8 mouse cellular contexts compared by ENCODE assay signal in the genomic region with DNA sequence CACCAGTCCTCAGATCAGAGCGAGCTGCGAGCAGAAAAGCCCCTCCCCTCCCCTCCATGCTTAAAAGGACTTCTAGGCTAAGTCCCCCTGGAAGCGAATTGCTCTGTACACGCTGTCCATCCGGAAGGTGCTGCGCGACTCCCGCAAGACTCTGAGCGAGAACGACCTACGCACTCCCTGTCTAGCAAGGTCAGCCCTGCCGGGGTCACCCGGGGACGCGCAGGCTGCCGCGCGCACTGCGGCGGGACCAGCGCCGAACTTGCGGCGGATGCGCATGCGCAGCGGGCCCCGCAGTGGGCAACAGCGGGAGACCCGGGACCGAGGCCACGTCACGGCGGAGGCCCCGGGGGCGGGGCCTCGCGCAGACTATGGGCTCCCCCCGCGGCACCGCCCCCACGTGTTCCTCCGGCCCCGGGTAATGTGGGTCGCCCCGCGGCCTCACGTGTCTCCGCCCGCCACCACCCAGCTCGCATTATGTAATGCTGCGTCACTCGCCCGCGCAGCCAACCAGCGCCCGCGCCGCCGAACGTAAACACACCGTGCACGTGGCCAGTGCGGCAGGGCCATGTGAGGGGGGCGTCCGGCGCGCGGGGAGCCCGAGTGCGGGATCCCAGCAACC. TPM values are rescaled to one million over a fixed set of nuclear protein-coding genes. Genes with fewer than 3 reads are reported as not detected.
DNase-seq lines count a peak whose midpoint lies in the region; ATAC-seq and TF ChIP-seq lines count a peak whose summit lies in the region.

No protein-coding gene starts in this region.

- peak; percentile 95 for ATAC-seq in forebrain, embryonic 12.5 days (ENCODE audit: low FRiP score)
- peak; percentile 80 for ATAC-seq in liver, postnatal 0 days
- ATAC-seq in neural tube, embryonic 14.5 days (ENCODE audit: low read depth), result peak; percentile 96

- peak overlapping the region; percentile 39; the same call in 1 of the 2 replicates for H3K27ac ChIP-seq in CH12.LX (ENCODE audit: insufficient read depth, low read depth)
- H3K27ac ChIP-seq in forebrain, embryonic 12.5 days, result peak overlapping the region; percentile 78
- H3K27ac ChIP-seq in liver, postnatal 0 days (ENCODE audit: low read depth), result peak overlapping the region; percentile 99
- H3K27ac ChIP-seq in neural tube, embryonic 14.5 days (ENCODE audit: low read depth, low read length), result peak overlapping the region; percentile 82

- peak overlapping the region; percentile 56 for H3K9ac ChIP-seq in CH12.LX (ENCODE audit: insufficient read depth, low read depth)
- H3K9ac ChIP-seq in forebrain, embryonic 12.5 days, result peak overlapping the region; percentile 63
- peak overlapping the region; percentile 94 for H3K9ac ChIP-seq in liver, postnatal 0 days (replicated peaks)
- peak overlapping the region; percentile 60 for H3K9ac ChIP-seq in neural tube, embryonic 14.5 days (replicated peaks; ENCODE audit: low read depth, low read length)

- TF ChIP-seq CTCF in CH12.LX (conservative IDR thresholded peaks at IDR 0.05 in 1 of 2, IDR thresholded peaks at IDR 0.05 in 1 of 2; ENCODE audit: low read depth in 2 of 2, low read length in 2 of 2), result no peak
- no peak for TF ChIP-seq CTCF in liver, postnatal 0 days (IDR thresholded peaks at IDR 0.05; ENCODE audit: low read depth)

- peak; percentile 87 for TF ChIP-seq POLR2A in CH12.LX (IDR thresholded peaks at IDR 0.05; ENCODE audit: low read depth, low read length)

- in situ Hi-C loops in CH12.LX (cut with MboI; ENCODE audit: low pct_ligation_motif_present, low pct_unique_long_range_greater_than_20kb, low sequenced_read_pairs), result loop anchor here (5.0 kb wide), 1 partner anchor 34 kb away; a partner anchor contains a TSS

- TF ChIP-seq RAD21 in CH12.LX (IDR thresholded peaks at IDR 0.05; ENCODE audit: low read depth, low read length), result no peak

- intact Hi-C loops in heart, postnatal 10 days (cut with DNase I), result no loop called here

- H3K36me3 ChIP-seq in CH12.LX (replicated peaks in 1 of 2; ENCODE audit: control insufficient read depth in 1 of 2, insufficient read depth in 1 of 2, low read length in 1 of 2), result no peaks in the 10 kb centered on the region
- H3K36me3 ChIP-seq in forebrain, embryonic 12.5 days (replicated peaks), result no peaks in the 10 kb centered on the region
- no peaks in the 10 kb centered on the region for H3K36me3 ChIP-seq in liver, postnatal 0 days (replicated peaks; ENCODE audit: insufficient read depth, low read length)
- H3K36me3 ChIP-seq in neural tube, embryonic 14.5 days (ENCODE audit: control insufficient read depth, insufficient read depth, low read length), result no peaks in the 10 kb centered on the region

- dilution Hi-C loops in CH12.LX (cut with MboI; ENCODE audit: extremely low pct_ligation_motif_present, extremely low pct_unique_long_range_greater_than_20kb, low sequenced_read_pairs), result no loop called here

- 1% methylated on average over 68 of the region's 71 CpGs for WGBS in forebrain, embryonic 12.5 days
- WGBS in large intestine, adult 2 months, result under 1% methylated on average over 71 of the region's 71 CpGs
- under 1% methylated on average over 61 of the region's 71 CpGs for WGBS in liver, postnatal 0 days (ENCODE audit: insufficient replicate concordance)
- WGBS in neural tube, embryonic 14.5 days, result 0% methylated on average over 62 of the region's 71 CpGs

- H3K4me1 ChIP-seq in CH12.LX (ENCODE audit: control insufficient read depth in 1 of 2, insufficient read depth in 2 of 2), result peaks cover 0 to 42% of the 10 kb centered on the region in 2 experiments; a peak in 2 of 4 replicates
- H3K4me1 ChIP-seq in forebrain, embryonic 12.5 days, result 0 out of 2 replicates have a peak, but pooled peaks cover 2% of the 10 kb centered on the region
- peaks cover 21% of the 10 kb centered on the region for H3K4me1 ChIP-seq in liver, postnatal 0 days (ENCODE audit: insufficient read depth)
- H3K4me1 ChIP-seq in neural tube, embryonic 14.5 days (ENCODE audit: control insufficient read depth, insufficient read depth, low read length), result no peaks in the 10 kb centered on the region

- peak overlapping the region; percentile 83; the same call in 1 of the 2 replicates for H3K4me2 ChIP-seq in CH12.LX (ENCODE audit: insufficient read depth, low read depth, poor library complexity, severe bottlenecking)
- H3K4me2 ChIP-seq in forebrain, embryonic 12.5 days, result peak overlapping the region; percentile 77
- H3K4me2 ChIP-seq in liver, postnatal 0 days (ENCODE audit: low read depth, low read length), result peak overlapping the region; percentile 93
- peak overlapping the region; percentile 53 for H3K4me2 ChIP-seq in neural tube, embryonic 14.5 days (ENCODE audit: low read depth, low read length)

- H3K79me2 ChIP-seq in CH12.LX (replicated peaks; ENCODE audit: control insufficient read depth, extremely low read depth, insufficient read depth, poor library complexity, severe bottlenecking), result no peaks in the 10 kb centered on the region

- TF ChIP-seq EP300 in CH12.LX (IDR thresholded peaks at IDR 0.05; ENCODE audit: low read length), result no peak
- 0 out of 2 replicates have a peak, but pooled peaks have one; percentile 5 for TF ChIP-seq EP300 in liver, postnatal 0 days (IDR thresholded peaks at IDR 0.05; ENCODE audit: low read depth)

- H3K4me3 ChIP-seq in CH12.LX (replicated peaks in 1 of 3; ENCODE audit: low read depth in 2 of 3, low read length in 2 of 3, poor library complexity in 1 of 3), result peak overlapping the region; percentile 60 to 84 (median 67)
- H3K4me3 ChIP-seq in forebrain, embryonic 12.5 days (replicated peaks), result peak overlapping the region; percentile 67
- peak overlapping the region; percentile 87 for H3K4me3 ChIP-seq in liver, postnatal 0 days (ENCODE audit: low read depth, low read length)
- H3K4me3 ChIP-seq in neural tube, embryonic 14.5 days (ENCODE audit: low read depth, low read length), result peak overlapping the region; percentile 84

- no peaks in the 10 kb centered on the region for H3K9me3 ChIP-seq in CH12.LX (replicated peaks; ENCODE audit: low read length)
- H3K9me3 ChIP-seq in forebrain, embryonic 12.5 days, result no peaks in the 10 kb centered on the region
- no peaks in the 10 kb centered on the region for H3K9me3 ChIP-seq in liver, postnatal 0 days (ENCODE audit: low read length)
- no peaks in the 10 kb centered on the region for H3K9me3 ChIP-seq in neural tube, embryonic 14.5 days (ENCODE audit: control insufficient read depth, low read length)

- DNase-seq in CH12.LX (ENCODE audit: extremely low read depth), result peak; percentile 94
- peak; percentile 83 for DNase-seq in c-Kit-positive CD71-positive TER-119-negative erythroid progenitor cells, embryonic 14.5 days (ENCODE audit: low read depth)
- DNase-seq in heart, postnatal 10 days, result peak; percentile 98 to 99
- DNase-seq in large intestine, adult 2 months (ENCODE audit: low read depth, low spot score), result peak; percentile 65
- peak; percentile 95 for DNase-seq in liver, postnatal 0 days
- peak; percentile 98 for DNase-seq in testis, postnatal 10 days (ENCODE audit: low spot score)

- H3K27me3 ChIP-seq in CH12.LX (replicated peaks), result peaks cover 11% of the 10 kb centered on the region
- H3K27me3 ChIP-seq in forebrain, embryonic 12.5 days, result no peaks in the 10 kb centered on the region
- no peaks in the 10 kb centered on the region for H3K27me3 ChIP-seq in liver, postnatal 0 days (ENCODE audit: insufficient read depth, low read length)
- no peaks in the 10 kb centered on the region for H3K27me3 ChIP-seq in neural tube, embryonic 14.5 days (ENCODE audit: control insufficient read depth, insufficient read depth, low read length)

TF ChIP-seq in CH12.LX, 34 proteins besides CTCF, POLR2A, EP300 and RAD21 (continues in another document):
- TF ChIP-seq IRF4 (IDR thresholded peaks at IDR 0.05; ENCODE audit: low read depth, low read length), result no peak
- TF ChIP-seq ZMIZ1 (IDR thresholded peaks at IDR 0.05; ENCODE audit: low read depth, low read length), result no peak; the same call in 1 of the 2 replicates
- no peak for TF ChIP-seq E2F4 (IDR thresholded peaks at IDR 0.05; ENCODE audit: insufficient replicate concordance, low read depth, low read length)
- no peak for TF ChIP-seq ZKSCAN1 (IDR thresholded peaks at IDR 0.05; ENCODE audit: borderline replicate concordance, low read depth, low read length)
- TF ChIP-seq ELF1 (IDR thresholded peaks at IDR 0.05; ENCODE audit: low read depth, low read length), result peak; percentile 44; the same call in 1 of the 2 replicates
- peak; percentile 84 for TF ChIP-seq USF1 (IDR thresholded peaks at IDR 0.05; ENCODE audit: low read depth, low read length)
- TF ChIP-seq ETS1 (conservative IDR thresholded peaks at IDR 0.05; ENCODE audit: low read depth, low read length), result peak; percentile 94
- peak; percentile 99 for TF ChIP-seq NRF1 (IDR thresholded peaks at IDR 0.05; ENCODE audit: low read depth, low read length)

RNA-seq across cellular contexts. Expression of a gene that starts 0.7 kb away (rescaled TPM):
- 4.5 and 5.1 TPM in 2 replicates for total RNA-seq in CH12.LX (2012; rRNA removed)
- total RNA-seq in CH12.LX (2014; rRNA removed), result 8.4 and 9.3 TPM in 2 replicates
- 5.6 and 6.8 TPM in 2 replicates for polyA plus RNA-seq in CH12.LX (2012; ENCODE audit: insufficient read length, low read depth)
- polyA plus RNA-seq in forebrain, embryonic 12.5 days (2016; fragmentation: Nextera tagmentation; extraction: Ambion mirVana), result 7.0 and 7.5 TPM in 2 replicates
- 10 to 100 TPM; 47.2 to 48.0 TPM for total RNA-seq in heart, postnatal 10 days (2021)
- 2.0 and 4.1 TPM in 2 replicates for polyA plus RNA-seq in large intestine, adult 2 months (2012; rRNA removed)
- polyA plus RNA-seq in liver, postnatal 0 days (2015; fragmentation: Nextera tagmentation; extraction: Ambion mirVana), result 6.2 and 6.5 TPM in 2 replicates
- 8.9 and 9.1 TPM in 2 replicates for polyA plus RNA-seq in neural tube, embryonic 14.5 days (2014; fragmentation: Nextera tagmentation; extraction: Ambion mirVana)

RNA-seq across cellular contexts. Expression of a gene that starts 32.7 kb away (rescaled TPM):
- total RNA-seq in CH12.LX (2012; rRNA removed) (5.5 and 6.6 TPM in 2 replicates), CH12.LX (2014; rRNA removed) (9.2 and 10.7 TPM in 2 replicates)
- 9.8 and 12.5 TPM in 2 replicates for polyA plus RNA-seq in CH12.LX (2012; ENCODE audit: insufficient read length, low read depth)
- polyA plus RNA-seq in forebrain, embryonic 12.5 days (2016; fragmentation: Nextera tagmentation; extraction: Ambion mirVana), result 17.5 and 19.3 TPM in 2 replicates
- total RNA-seq in heart, postnatal 10 days (2021), result 10 to 100 TPM; 28.2 to 29.6 TPM
- polyA plus RNA-seq in large intestine, adult 2 months (2012; rRNA removed), result 5.1 and 7.7 TPM in 2 replicates
- polyA plus RNA-seq in liver, postnatal 0 days (2015; fragmentation: Nextera tagmentation; extraction: Ambion mirVana), result 19.1 and 20.1 TPM in 2 replicates
- 57.1 and 66.6 TPM in 2 replicates for polyA plus RNA-seq in neural tube, embryonic 14.5 days (2014; fragmentation: Nextera tagmentation; extraction: Ambion mirVana)

RNA-seq across cellular contexts. Expression of a gene that starts 33.0 kb away (rescaled TPM):
- total RNA-seq in CH12.LX (2012; rRNA removed) (2,059 and 2,113 TPM in 2 replicates), CH12.LX (2014; rRNA removed) (2,291 and 2,467 TPM in 2 replicates)
- 753 and 1,059 TPM in 2 replicates for polyA plus RNA-seq in CH12.LX (2012; ENCODE audit: insufficient read length, low read depth)
- polyA plus RNA-seq in forebrain, embryonic 12.5 days (2016; fragmentation: Nextera tagmentation; extraction: Ambion mirVana), result 340 and 366 TPM in 2 replicates
- 100 to 1,000 TPM; 793 to 803 TPM for total RNA-seq in heart, postnatal 10 days (2021)
- 258 and 260 TPM in 2 replicates for polyA plus RNA-seq in large intestine, adult 2 months (2012; rRNA removed)
- polyA plus RNA-seq in liver, postnatal 0 days (2015; fragmentation: Nextera tagmentation; extraction: Ambion mirVana), result 224 and 240 TPM in 2 replicates
- 331 and 341 TPM in 2 replicates for polyA plus RNA-seq in neural tube, embryonic 14.5 days (2014; fragmentation: Nextera tagmentation; extraction: Ambion mirVana)

Comparison
In these comparisons a context has a peak if more than half of its experiments do, and no peak if none do; other contexts are left out.
1. Peak in every context shown above with its lines: DNase-seq, ATAC-seq, H3K4me3 ChIP-seq and H3K27ac ChIP-seq.
2. H3K27ac ChIP-seq: peak in every context shown above with its lines; median percentile 99 in liver, postnatal 0 days; 82 in neural tube, embryonic 14.5 days; 78 in forebrain, embryonic 12.5 days; 39 in CH12.LX.